In genomic region chr2:179576221-179576620, GRCm38 (mm10) we compare ENCODE assay signal across 14 mouse cellular contexts.
DNase-seq lines count a peak whose midpoint lies in the region; ATAC-seq and TF ChIP-seq lines count a peak whose summit lies in the region.
"Had no signal": no experiment of that assay in that cellular context is flagged by ENCODE, and none has a peak within 500 bp of the region (broad histone marks: within the 10 kb centered on the region; RNA-seq: fewer than 3 reads in every experiment).

No protein-coding gene starts in this region.

- WGBS in lung, postnatal 0 days = 50% methylated on average over 1 of the region's 1 CpGs

- no peak overlapping the region for H3K4me3 ChIP-seq in gastrocnemius, adult 2 months
- no peak overlapping the region for H3K4me3 ChIP-seq in lung, postnatal 0 days (ENCODE audit: low read depth, low read length)
- H3K4me3 ChIP-seq: midbrain, embryonic 13.5 days; neural tube, embryonic 12.5 days had no signal

- no peak overlapping the region for H3K27ac ChIP-seq in gastrocnemius, adult 2 months
- H3K27ac ChIP-seq in lung, postnatal 0 days (ENCODE audit: low read length) = no peak overlapping the region
- H3K27ac ChIP-seq: midbrain, embryonic 13.5 days; neural tube, embryonic 12.5 days had no signal

- H3K27me3 ChIP-seq in lung, postnatal 0 days (replicated peaks; ENCODE audit: insufficient read depth, low read length) = no peaks in the 10 kb centered on the region
- H3K27me3 ChIP-seq: neural tube, embryonic 12.5 days had no signal

- no peak for ATAC-seq in CD4-positive, CD25-positive, alpha-beta regulatory T cell, adult 4 months
- no peak for ATAC-seq in lung, postnatal 0 days
- ATAC-seq: forebrain, embryonic 16.5 days; midbrain, embryonic 13.5 days had no signal

- peak; percentile 3 for DNase-seq in CD4-positive, CD25-positive, alpha-beta regulatory T cell, adult 2 months (ENCODE audit: low read depth, low spot score)
- no peak for DNase-seq in gastrocnemius, adult 2 months
- no peak for DNase-seq in gastrocnemius, postnatal 36 days
- peak; percentile 14 for DNase-seq in lung, postnatal 0 days (ENCODE audit: low spot score)
- no peak for DNase-seq in lung, adult 18-20 months
- DNase-seq in spleen, postnatal 14 days (ENCODE audit: low spot score in 2 of 2) = no peak
- DNase-seq in frontal cortex, postnatal 25 days (ENCODE audit: low spot score in 2 of 2) = no peak
- DNase-seq: heart, postnatal 14 days; thymus, postnatal 4 days had no signal

- no peaks in the 10 kb centered on the region for H3K9me3 ChIP-seq in lung, postnatal 0 days (ENCODE audit: low read length)
- H3K9me3 ChIP-seq: midbrain, embryonic 13.5 days; neural tube, embryonic 12.5 days had no signal

- no peaks in the 10 kb centered on the region; the same call in 1 of the 2 replicates for H3K4me1 ChIP-seq in lung, postnatal 0 days (ENCODE audit: insufficient read depth, low read depth, low read length)

- TF ChIP-seq EP300 in lung, postnatal 0 days (IDR thresholded peaks at IDR 0.05) = no peak

- peak; percentile 53 for TF ChIP-seq CTCF in gastrocnemius, adult 2 months (IDR thresholded peaks at IDR 0.05)
- peak; percentile 39 for TF ChIP-seq CTCF in lung, postnatal 0 days (IDR thresholded peaks at IDR 0.05)

- no peak overlapping the region for H3K9ac ChIP-seq in lung, postnatal 0 days (replicated peaks; ENCODE audit: low read depth)
- H3K9ac ChIP-seq: midbrain, embryonic 13.5 days; neural tube, embryonic 12.5 days had no signal

- no peaks in the 10 kb centered on the region for H3K36me3 ChIP-seq in lung, postnatal 0 days (ENCODE audit: insufficient read depth, low read length)
- H3K36me3 ChIP-seq: G1E; midbrain, embryonic 13.5 days; neural tube, embryonic 12.5 days had no signal

- H3K4me2 ChIP-seq in lung, postnatal 0 days (replicated peaks; ENCODE audit: low read depth, low read length) = no peak overlapping the region
- H3K4me2 ChIP-seq: midbrain, embryonic 13.5 days; neural tube, embryonic 12.5 days had no signal

- intact Hi-C loops in gastrocnemius, adult 2 months (cut with DNase I) = loop anchor here (5.0 kb wide), 1 partner anchor 86 kb away; no protein-coding TSS in a partner anchor
- intact Hi-C loops in gastrocnemius, postnatal 36 days (cut with DNase I) = loop anchor here (5.0 kb wide), 1 partner anchor 86 kb away; no protein-coding TSS in a partner anchor

Comparison
In these comparisons a context has a peak if more than half of its experiments do, and no peak if none do; other contexts are left out.
1. DNase-seq: peak in CD4-positive, CD25-positive, alpha-beta regulatory T cell, adult 2 months (single experiment) and lung, postnatal 0 days (single experiment); none in gastrocnemius, adult 2 months (single experiment), gastrocnemius, postnatal 36 days (0 of 2), lung, adult 18-20 months (0 of 2), spleen, postnatal 14 days (0 of 2) and frontal cortex, postnatal 25 days (0 of 2).